10 mouse cellular contexts compared by ENCODE assay signal in the genomic region with DNA sequence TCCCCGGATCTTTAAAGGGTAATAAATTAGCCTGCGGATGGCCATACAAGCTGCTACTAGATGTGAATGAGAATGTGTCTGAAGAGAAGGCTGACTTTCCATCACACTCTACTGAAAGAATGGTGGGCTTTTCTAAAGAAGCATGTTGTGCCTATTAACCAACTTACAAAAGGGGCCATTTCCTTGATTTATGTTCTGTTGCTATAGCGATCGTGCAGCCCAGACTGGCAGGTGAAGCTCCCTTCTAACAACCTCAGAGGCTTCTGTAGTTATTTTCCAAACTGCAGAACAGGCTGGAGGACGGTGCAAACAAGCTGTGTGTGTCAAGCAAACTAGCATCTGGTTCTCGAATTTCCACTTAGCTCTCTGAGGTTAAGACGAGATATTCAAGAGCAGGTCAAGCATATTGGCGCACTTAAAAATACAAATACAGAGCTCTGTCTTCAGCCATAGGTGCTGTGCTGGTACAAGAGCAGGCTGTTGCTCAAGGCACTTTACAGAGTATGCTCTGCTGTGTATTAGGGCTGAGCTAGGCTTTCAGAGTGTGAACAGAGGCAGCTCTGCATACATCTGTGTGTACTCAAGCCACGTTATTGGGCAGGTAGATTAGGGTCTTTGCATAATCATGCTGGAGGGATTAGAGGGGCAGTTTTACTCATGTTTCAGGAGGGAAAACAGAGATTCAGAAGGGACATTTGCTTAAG.
DNase-seq lines count a peak whose midpoint lies in the region; ATAC-seq and TF ChIP-seq lines count a peak whose summit lies in the region.
"Had no signal": no experiment of that assay in that cellular context is flagged by ENCODE, and none has a peak within 500 bp of the region (broad histone marks: within the 10 kb centered on the region; RNA-seq: fewer than 3 reads in every experiment).

No protein-coding gene starts in this region.

- 11% methylated on average over 9 of the region's 9 CpGs for WGBS in kidney, embryonic 14.5 days
- WGBS in embryonic facial prominence, embryonic 12.5 days: 36% methylated on average over 9 of the region's 9 CpGs
- 15% methylated on average over 9 of the region's 9 CpGs for WGBS in hindbrain, embryonic 16.5 days
- WGBS in heart, embryonic 10.5 days: 51% methylated on average over 9 of the region's 9 CpGs
- WGBS in cerebellum, adult 2 months: 52% methylated on average over 9 of the region's 9 CpGs

- H3K36me3 ChIP-seq in kidney, embryonic 14.5 days (ENCODE audit: control insufficient read depth, insufficient read depth, low read length): no peaks in the 10 kb centered on the region
- H3K36me3 ChIP-seq in embryonic facial prominence, embryonic 12.5 days: no peaks in the 10 kb centered on the region
- no peaks in the 10 kb centered on the region for H3K36me3 ChIP-seq in hindbrain, embryonic 16.5 days (ENCODE audit: control insufficient read depth, insufficient read depth, low read length)
- no peaks in the 10 kb centered on the region for H3K36me3 ChIP-seq in heart, embryonic 10.5 days
- H3K36me3 ChIP-seq: embryonic facial prominence, embryonic 15.5 days had no signal

- ATAC-seq in kidney, embryonic 14.5 days (ENCODE audit: low FRiP score, low TSS enrichment): peak; percentile 80; the same call in 1 of the 2 replicates
- 0 out of 2 replicates have a peak, but pooled peaks have one; percentile 41 for ATAC-seq in embryonic facial prominence, embryonic 12.5 days (ENCODE audit: insufficient number of reproducible peaks, insufficient read depth, low FRiP score, low TSS enrichment)
- ATAC-seq in hindbrain, embryonic 16.5 days: peak; percentile 88

- no peak overlapping the region for H3K4me3 ChIP-seq in kidney, embryonic 14.5 days (ENCODE audit: low read length)
- no peak overlapping the region for H3K4me3 ChIP-seq in embryonic facial prominence, embryonic 12.5 days
- H3K4me3 ChIP-seq in hindbrain, embryonic 16.5 days (ENCODE audit: low read length): no peak overlapping the region
- H3K4me3 ChIP-seq in heart, embryonic 10.5 days: no peak overlapping the region
- H3K4me3 ChIP-seq in cerebellum, adult 2 months (replicated peaks; ENCODE audit: insufficient read depth, low read depth, low read length): no peak overlapping the region
- H3K4me3 ChIP-seq: embryonic facial prominence, embryonic 15.5 days had no signal

- no peak overlapping the region for H3K27ac ChIP-seq in kidney, embryonic 14.5 days (ENCODE audit: low read depth, low read length)
- H3K27ac ChIP-seq in embryonic facial prominence, embryonic 12.5 days: 0 out of 2 replicates have a peak overlapping the region, but pooled peaks have one; percentile 13
- peak overlapping the region; percentile 31; the same call in 1 of the 2 replicates for H3K27ac ChIP-seq in hindbrain, embryonic 16.5 days (ENCODE audit: low read depth, low read length)
- H3K27ac ChIP-seq in heart, embryonic 10.5 days: no peak overlapping the region
- no peak overlapping the region for H3K27ac ChIP-seq in cerebellum, adult 2 months (ENCODE audit: insufficient read depth, low read length)
- H3K27ac ChIP-seq: embryonic facial prominence, embryonic 15.5 days had no signal

- TF ChIP-seq POLR2A in cerebellum, adult 2 months (IDR thresholded peaks at IDR 0.05; ENCODE audit: borderline replicate concordance, insufficient read depth, low read length): no peak

- no peaks in the 10 kb centered on the region for H3K9me3 ChIP-seq in kidney, embryonic 14.5 days (ENCODE audit: control insufficient read depth, low read length)
- no peaks in the 10 kb centered on the region for H3K9me3 ChIP-seq in embryonic facial prominence, embryonic 12.5 days
- no peaks in the 10 kb centered on the region for H3K9me3 ChIP-seq in hindbrain, embryonic 16.5 days (ENCODE audit: control insufficient read depth, low read length)
- no peaks in the 10 kb centered on the region for H3K9me3 ChIP-seq in heart, embryonic 10.5 days
- H3K9me3 ChIP-seq: embryonic facial prominence, embryonic 15.5 days had no signal

- no peak for DNase-seq in kidney, postnatal 25 days
- peak; percentile 62 for DNase-seq in neural tube, embryonic 10.5 days (ENCODE audit: extremely low spot score, low spot score)
- DNase-seq in heart, embryonic 10.5 days (ENCODE audit: low spot score): no peak
- no peak for DNase-seq in cerebellum, adult 2 months
- DNase-seq in right cerebral cortex, postnatal 25 days: no peak
- DNase-seq: kidney, adult 8-10 months had no signal

- no peak for TF ChIP-seq CTCF in cerebellum, adult 2 months (IDR thresholded peaks at IDR 0.05; ENCODE audit: borderline replicate concordance, insufficient read depth, low read depth, low read length)

- H3K4me2 ChIP-seq in kidney, embryonic 14.5 days (replicated peaks; ENCODE audit: low read depth, low read length): no peak overlapping the region; the same call in 1 of the 2 replicates
- H3K4me2 ChIP-seq in embryonic facial prominence, embryonic 12.5 days (replicated peaks): no peak overlapping the region
- peak overlapping the region; percentile 24 for H3K4me2 ChIP-seq in hindbrain, embryonic 16.5 days (ENCODE audit: low read length)
- H3K4me2 ChIP-seq: embryonic facial prominence, embryonic 15.5 days had no signal

- H3K4me1 ChIP-seq in kidney, embryonic 14.5 days (ENCODE audit: control insufficient read depth, insufficient read depth, low read length): peaks cover 30% of the 10 kb centered on the region; the same call in 1 of the 2 replicates
- peaks cover 18% of the 10 kb centered on the region for H3K4me1 ChIP-seq in embryonic facial prominence, embryonic 12.5 days
- peaks cover 7% of the 10 kb centered on the region for H3K4me1 ChIP-seq in hindbrain, embryonic 16.5 days (ENCODE audit: control insufficient read depth, insufficient read depth, low read depth, low read length)
- peaks cover 32% of the 10 kb centered on the region for H3K4me1 ChIP-seq in heart, embryonic 10.5 days
- H3K4me1 ChIP-seq in cerebellum, adult 2 months (ENCODE audit: control insufficient read depth, insufficient read depth, low read length): no peaks in the 10 kb centered on the region

- H3K27me3 ChIP-seq in kidney, embryonic 14.5 days (ENCODE audit: control insufficient read depth, insufficient read depth, low read length): no peaks in the 10 kb centered on the region
- H3K27me3 ChIP-seq in embryonic facial prominence, embryonic 12.5 days: no peaks in the 10 kb centered on the region
- H3K27me3 ChIP-seq in hindbrain, embryonic 16.5 days (replicated peaks; ENCODE audit: control insufficient read depth, insufficient read depth, low read length): no peaks in the 10 kb centered on the region
- H3K27me3 ChIP-seq in heart, embryonic 10.5 days (ENCODE audit: insufficient read depth, poor library complexity, severe bottlenecking): no peaks in the 10 kb centered on the region
- no peaks in the 10 kb centered on the region for H3K27me3 ChIP-seq in cerebellum, adult 2 months (ENCODE audit: control insufficient read depth, insufficient read depth, low read length)
- H3K27me3 ChIP-seq: embryonic facial prominence, embryonic 15.5 days had no signal

- no peak overlapping the region for H3K9ac ChIP-seq in kidney, embryonic 14.5 days (ENCODE audit: low read depth, low read length)
- no peak overlapping the region for H3K9ac ChIP-seq in embryonic facial prominence, embryonic 12.5 days
- no peak overlapping the region for H3K9ac ChIP-seq in hindbrain, embryonic 16.5 days (ENCODE audit: low read depth, low read length)
- H3K9ac ChIP-seq: embryonic facial prominence, embryonic 15.5 days had no signal

Comparison
In these comparisons a context has a peak if more than half of its experiments do, and no peak if none do; other contexts are left out.
1. H3K27ac ChIP-seq: peak in embryonic facial prominence, embryonic 12.5 days (single experiment) and hindbrain, embryonic 16.5 days (single experiment); none in kidney, embryonic 14.5 days (single experiment), heart, embryonic 10.5 days (single experiment) and cerebellum, adult 2 months (single experiment).
2. Peak in every context shown above with its lines, with median percentiles within 50 percentile points of each other: ATAC-seq.